Mouse (Mus musculus): ENCODE results near the gene Msrb1.

- TF ChIP-seq CTCF (conservative IDR thresholded peaks at IDR 0.05; ENCODE audit: low read length) (no peak), POU5F1 (IDR thresholded peaks at IDR 0.05; ENCODE audit: borderline replicate concordance, low read length) (no peak), NANOG (IDR thresholded peaks at IDR 0.05; ENCODE audit: borderline replicate concordance, low read length) (no peak)
These were observed 13.1 kb upstream of the Msrb1 start for GRCm38 (mm10) chr17:24723122-24723880.
